Mouse (Mus musculus) right cerebral cortex, adult 18-20 months (tissue): ENCODE results near the gene Cyb5r1.
"Not testable (repeated sequence)": the region's sequence is repeated elsewhere in the genome, so short reads cannot be mapped to it uniquely, and the experiment has no call there.

ENCODE experiments used
- DNase-seq: peaks from one replicate; pipeline ENCODE4 v3.0.0; 2022; ENCODE audit warnings: mixed read lengths

Gene Cyb5r1

GRCm38 (mm10) chr1:134414501-134415167 lies 9.3 kb downstream of the Cyb5r1 start:
- no peak for DNase-seq

- peak; percentile 99 for DNase-seq
Measured at GRCm38 (mm10) chr1:134415168-134415831, 9.9 kb downstream of the Cyb5r1 start, which contains the start of gene Adipor1. Gene Adipor1 (plus strand): TSS chr1:134415378.

- DNase-seq, result no peak
Measured at GRCm38 (mm10) chr1:134418414-134418975, 13.1 kb downstream of the Cyb5r1 start.

- DNase-seq, result no peak
Measured at GRCm38 (mm10) chr1:134419176-134419575, 13.8 kb downstream of the Cyb5r1 start.

GRCm38 (mm10) chr1:134419751-134420458 lies 14.5 kb downstream of the Cyb5r1 start:
- DNase-seq, result no peak

- DNase-seq, result no peak
Measured at GRCm38 (mm10) chr1:134423911-134424310, 18.6 kb downstream of the Cyb5r1 start.

- no peak for DNase-seq
Measured at GRCm38 (mm10) chr1:134426289-134426688, 20.9 kb downstream of the Cyb5r1 start.

- DNase-seq, result no peak
Measured at GRCm38 (mm10) chr1:134433002-134433401, 27.6 kb downstream of the Cyb5r1 start.

GRCm38 (mm10) chr1:134433473-134433872 lies 28.1 kb downstream of the Cyb5r1 start:
- no peak for DNase-seq

GRCm38 (mm10) chr1:134435414-134435813 lies 30.1 kb downstream of the Cyb5r1 start:
- no peak for DNase-seq

- no peak for DNase-seq
Measured at GRCm38 (mm10) chr1:134440437-134440836, 35.1 kb downstream of the Cyb5r1 start.

GRCm38 (mm10) chr1:134441737-134442136 lies 36.4 kb downstream of the Cyb5r1 start:
- not testable (repeated sequence) for DNase-seq

GRCm38 (mm10) chr1:134442394-134442793 lies 37.0 kb downstream of the Cyb5r1 start:
- no peak for DNase-seq

- not testable (repeated sequence) for DNase-seq
Measured at GRCm38 (mm10) chr1:134443288-134443687, 37.9 kb downstream of the Cyb5r1 start.

GRCm38 (mm10) chr1:134445418-134445817 lies 40.1 kb downstream of the Cyb5r1 start:
- no peak for DNase-seq

- DNase-seq, result not testable (repeated sequence)
Measured at GRCm38 (mm10) chr1:134448537-134448936, 43.2 kb downstream of the Cyb5r1 start.

- DNase-seq, result no peak
Measured at GRCm38 (mm10) chr1:134450201-134450600, 44.8 kb downstream of the Cyb5r1 start.

- peak; percentile 33 for DNase-seq
Measured at GRCm38 (mm10) chr1:134450986-134451385, 45.6 kb downstream of the Cyb5r1 start.

GRCm38 (mm10) chr1:134454904-134455824 lies 49.8 kb downstream of the Cyb5r1 start, which contains the start of gene Klhl12:
Gene Klhl12 (plus strand): TSS chr1:134455531.
- peak; percentile 95 for DNase-seq

GRCm38 (mm10) chr1:134456060-134456459 lies 50.7 kb downstream of the Cyb5r1 start:
- no peak for DNase-seq

GRCm38 (mm10) chr1:134458139-134458727 lies 52.9 kb downstream of the Cyb5r1 start:
- no peak for DNase-seq
